Mouse (Mus musculus): ENCODE data around the gene Saysd1.

Gene Saysd1

DNA sequence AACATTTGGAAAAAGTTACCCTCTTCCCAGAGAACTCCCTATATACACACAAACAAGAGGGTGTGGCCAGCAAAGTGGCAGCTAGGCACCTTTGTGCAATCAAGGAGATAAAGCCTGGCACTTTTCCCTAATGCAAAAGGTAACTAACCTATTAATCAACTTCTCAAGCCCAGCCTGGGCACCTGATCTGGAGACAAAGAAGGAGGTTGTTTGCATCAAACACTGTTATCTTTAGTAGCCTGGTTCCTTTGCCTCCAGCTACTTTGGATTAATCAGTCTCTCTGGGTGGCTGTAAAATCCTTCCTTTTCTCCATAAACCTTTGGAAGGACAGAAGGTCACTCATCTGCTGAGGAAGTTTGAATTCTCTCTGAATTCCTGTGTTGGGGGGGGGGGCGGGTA lies 27.4 kb downstream of the Saysd1 start:
- no peak for DNase-seq (ENCODE audit: low spot score in 2 of 2)

GRCm38 (mm10) chr14:20106271-20106670 lies 32.1 kb downstream of the Saysd1 start:
- DNase-seq (ENCODE audit: low spot score in 2 of 2) = no peak

DNA sequence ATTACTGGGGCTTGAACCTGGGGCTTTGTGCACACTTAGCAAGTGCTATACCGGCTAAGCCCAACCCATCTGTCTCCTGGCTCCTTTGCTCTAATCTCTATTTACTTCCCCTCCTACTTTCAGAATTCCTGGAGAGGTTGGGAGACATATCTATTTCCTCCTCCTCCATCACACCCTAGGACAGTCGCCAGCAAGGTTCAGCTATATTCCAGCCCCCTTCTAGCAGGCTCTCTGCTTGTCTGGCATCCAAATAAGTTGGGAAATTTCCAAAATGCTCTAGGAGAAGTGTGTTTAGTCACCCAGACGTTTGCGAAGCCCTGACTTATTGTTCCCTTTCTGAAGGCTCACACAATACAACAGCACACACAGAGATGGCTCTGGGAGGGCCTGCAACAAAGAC lies 35.1 kb downstream of the Saysd1 start:
- DNase-seq (ENCODE audit: low spot score in 2 of 2) = no peak

DNA sequence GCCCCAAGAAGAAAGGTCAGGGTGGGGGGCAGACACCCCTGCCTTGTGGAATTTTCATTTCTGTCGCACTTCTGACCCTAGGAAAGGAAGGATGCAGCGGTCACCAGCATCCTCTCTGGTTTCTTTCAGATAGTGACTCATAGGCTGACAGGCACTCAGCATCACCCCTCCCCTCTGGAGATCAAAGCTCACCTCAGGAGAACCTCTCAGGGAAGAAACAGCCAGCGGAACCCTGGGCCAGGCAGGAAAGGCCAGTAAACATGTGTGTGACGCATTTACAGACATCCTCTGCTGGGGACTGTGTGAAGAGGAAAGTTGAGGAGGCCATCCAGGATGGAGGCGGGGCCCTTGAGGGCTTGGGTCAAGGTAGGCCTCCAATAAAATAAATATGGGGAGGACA lies 40.3 kb downstream of the Saysd1 start:
- DNase-seq (ENCODE audit: low spot score in 2 of 2) = no peak

DNA sequence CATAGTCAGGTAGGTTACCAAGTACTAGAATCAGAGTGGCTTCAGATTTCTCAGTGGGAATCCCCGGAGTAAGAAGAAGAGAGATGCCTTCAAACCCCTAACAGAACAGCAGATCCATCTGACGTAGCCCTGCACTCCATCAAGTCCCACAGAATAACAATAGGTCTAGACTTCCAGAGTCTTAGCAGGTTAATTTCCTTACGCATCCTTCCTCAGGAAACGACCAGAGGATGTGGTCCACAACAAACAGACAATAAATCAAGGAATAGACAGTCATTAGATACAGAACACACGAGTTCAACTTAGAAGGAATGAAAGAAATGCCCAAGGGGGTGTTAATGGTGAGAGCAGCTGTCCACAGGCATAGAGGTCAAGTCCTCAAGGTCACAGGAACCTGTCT lies 43.4 kb downstream of the Saysd1 start:
- no peak for DNase-seq (ENCODE audit: low spot score in 2 of 2)

GRCm38 (mm10) chr14:20093493-20093892 lies 44.8 kb downstream of the Saysd1 start:
- no peak for DNase-seq (ENCODE audit: low spot score in 2 of 2)

GRCm38 (mm10) chr14:20084335-20084734 lies 54.0 kb downstream of the Saysd1 start:
- DNase-seq (ENCODE audit: low spot score in 2 of 2) = no peak

DNA sequence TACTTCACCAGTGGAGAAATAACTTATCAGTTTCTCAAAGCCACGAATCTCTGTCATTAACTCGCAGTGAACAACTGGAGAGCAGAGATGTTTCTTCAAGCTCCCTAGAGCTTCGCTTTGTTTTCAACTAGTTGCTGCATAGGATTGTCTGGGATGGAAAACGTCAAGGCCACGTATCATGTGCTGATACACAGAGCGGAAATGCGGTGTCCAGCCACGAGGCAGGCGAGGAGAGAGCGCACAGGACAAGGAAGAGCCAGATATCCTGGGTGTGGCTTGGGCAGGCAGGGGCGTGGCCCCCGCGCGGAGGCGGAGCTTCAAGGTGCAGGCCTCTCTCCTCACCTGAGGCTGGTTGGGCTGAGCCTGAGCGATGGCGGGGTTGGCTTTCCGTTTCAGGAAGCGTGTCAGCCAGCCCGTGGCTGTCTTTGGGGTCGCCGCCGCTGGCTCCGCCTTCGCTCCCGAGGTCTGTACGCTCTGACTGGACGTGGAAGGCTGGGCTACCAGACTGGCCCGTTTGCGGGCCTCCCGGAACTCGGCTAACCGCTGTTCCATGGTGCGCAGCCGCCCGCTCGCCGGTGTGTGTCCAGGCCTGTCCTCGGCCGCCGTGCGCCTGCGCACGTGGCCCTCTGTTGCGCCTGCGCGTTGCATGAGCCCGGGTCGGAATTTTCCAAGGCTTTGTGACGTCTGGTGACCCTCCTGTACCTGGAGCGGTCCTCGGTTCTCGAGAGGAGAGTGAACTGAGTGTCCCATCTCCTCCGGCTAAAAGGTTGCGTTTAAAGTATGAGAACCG lies 55.6 kb downstream of the Saysd1 start:
- peak; percentile 90 to 95 for DNase-seq (ENCODE audit: low spot score in 2 of 2)

GRCm38 (mm10) chr14:20081937-20082533 lies 56.3 kb downstream of the Saysd1 start:
- DNase-seq (ENCODE audit: low spot score in 2 of 2) = no peak

DNA sequence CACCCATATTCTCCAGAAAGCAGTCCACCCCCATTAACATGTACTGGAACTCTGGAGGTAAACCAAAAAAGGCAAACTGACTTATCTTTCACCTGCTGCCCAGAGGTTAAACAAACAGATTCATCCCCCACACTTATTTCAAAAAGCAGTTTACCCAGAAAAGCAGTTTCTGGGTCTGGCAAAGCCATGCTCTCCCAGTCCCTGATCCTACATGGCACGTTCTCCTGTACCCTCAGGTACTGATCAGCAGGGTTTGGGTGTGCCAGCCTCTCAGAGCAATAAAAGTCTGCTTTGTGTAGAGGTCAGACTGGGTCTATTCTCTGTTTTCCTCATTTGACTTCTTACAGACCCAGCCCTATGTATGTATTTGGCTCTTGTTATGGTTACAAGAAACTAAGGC lies 57.2 kb downstream of the Saysd1 start:
- no peak for DNase-seq (ENCODE audit: low spot score in 2 of 2)

- no peak for DNase-seq (ENCODE audit: low spot score in 2 of 2)
These were observed 61.2 kb downstream of the Saysd1 start for GRCm38 (mm10) chr14:20077181-20077580.

DNA sequence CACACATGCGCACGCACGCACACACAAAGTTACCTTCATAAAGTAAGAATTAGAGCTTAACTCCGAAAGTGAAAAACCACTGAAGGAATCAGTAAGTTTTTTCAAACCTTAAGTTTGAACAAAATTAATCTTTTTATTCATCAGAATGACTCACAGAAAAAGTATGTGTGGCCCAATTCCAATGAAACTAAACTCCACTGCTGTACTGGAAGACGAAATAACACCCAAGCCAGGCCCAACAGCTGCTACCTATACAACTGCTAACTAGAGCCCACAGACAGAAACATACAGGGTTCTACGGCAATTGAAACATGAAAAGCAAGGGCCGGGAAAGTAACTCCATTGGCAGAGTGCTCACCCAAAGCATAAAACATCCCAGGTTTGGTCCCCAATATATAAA lies 62.8 kb downstream of the Saysd1 start:
- DNase-seq (ENCODE audit: low spot score in 2 of 2) = no peak

GRCm38 (mm10) chr14:20074759-20075158 lies 63.6 kb downstream of the Saysd1 start:
- no peak for DNase-seq (ENCODE audit: low spot score in 2 of 2)

DNA sequence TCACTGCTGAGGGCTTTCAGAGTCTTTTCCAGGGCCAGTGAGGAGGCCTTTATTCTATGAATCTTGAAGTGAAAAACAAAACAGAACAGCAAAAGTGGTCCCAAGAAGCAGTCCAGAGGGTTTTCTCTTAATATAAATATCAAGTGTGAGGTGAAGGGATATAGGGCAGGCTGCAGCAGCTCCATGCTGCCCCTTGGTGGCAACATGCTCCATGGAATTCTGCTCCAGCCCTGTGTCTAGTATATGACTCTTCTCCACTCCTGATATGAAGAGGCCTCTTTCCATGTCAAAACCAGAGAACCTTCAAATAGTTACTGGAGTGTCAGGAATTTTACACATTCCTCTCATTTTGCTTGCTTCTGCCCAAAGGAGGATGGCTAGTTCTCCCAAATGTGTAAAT lies 67.7 kb downstream of the Saysd1 start:
- no peak for DNase-seq (ENCODE audit: low spot score in 2 of 2)

DNA sequence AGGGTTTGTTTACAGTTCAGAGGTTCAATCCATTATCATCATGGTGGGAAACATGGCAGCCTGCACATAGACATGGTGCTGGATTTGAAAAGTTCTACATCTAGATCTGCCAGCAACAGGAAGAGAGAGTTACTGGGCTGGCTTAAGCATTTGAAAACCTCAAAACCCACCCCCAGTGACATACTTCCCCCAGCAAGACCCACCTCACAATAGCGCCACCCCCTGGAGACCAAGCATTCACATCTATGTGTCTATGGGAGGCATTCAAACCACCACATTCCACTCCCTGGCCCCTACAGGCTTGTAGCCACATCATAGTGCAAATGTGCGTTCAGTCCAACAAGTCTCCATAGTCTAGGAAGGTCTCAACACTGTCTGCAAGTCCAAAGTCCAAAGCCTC lies 70.0 kb downstream of the Saysd1 start:
- no peak for DNase-seq (ENCODE audit: low spot score in 2 of 2)

DNA sequence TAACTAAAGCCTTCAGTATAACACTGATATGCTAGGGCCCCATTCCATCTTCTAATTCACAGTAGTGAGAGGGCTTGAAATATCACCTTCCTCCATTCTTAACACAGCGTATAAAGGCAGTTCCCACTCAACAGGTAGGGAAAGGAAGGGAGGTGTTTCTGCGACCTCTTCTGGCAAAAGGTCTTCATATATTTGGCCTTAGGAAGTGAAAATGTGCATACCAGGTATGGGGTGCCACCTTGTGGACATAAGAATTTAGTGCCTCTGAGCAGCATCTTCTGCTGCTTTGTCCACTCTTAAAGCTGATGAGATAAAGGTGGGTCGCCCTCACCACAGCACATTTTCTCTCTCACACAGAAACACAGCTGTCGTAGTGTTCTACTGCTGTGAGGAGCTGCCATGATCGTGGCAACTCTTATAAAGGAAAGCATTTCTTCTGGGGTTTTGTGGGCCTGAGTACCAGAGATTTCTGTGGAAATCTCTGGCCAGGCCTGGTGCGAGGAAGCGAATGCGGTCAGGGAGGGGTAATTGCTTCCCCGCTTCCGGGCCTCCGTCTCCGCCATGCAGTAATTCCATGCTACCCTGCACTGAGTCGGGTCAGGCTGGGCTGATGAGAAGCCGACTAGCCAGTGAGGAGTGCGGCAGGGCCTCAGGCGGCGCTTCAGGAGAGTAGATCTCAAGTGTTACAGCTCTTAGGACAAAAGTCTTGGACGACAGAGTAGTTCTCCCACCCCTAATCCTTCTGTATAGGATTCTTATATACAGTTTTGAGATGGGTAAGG lies 70.8 kb downstream of the Saysd1 start:
- peak in 1 of 2 experiments; percentile 52 for DNase-seq (ENCODE audit: low spot score in 2 of 2)

DNA sequence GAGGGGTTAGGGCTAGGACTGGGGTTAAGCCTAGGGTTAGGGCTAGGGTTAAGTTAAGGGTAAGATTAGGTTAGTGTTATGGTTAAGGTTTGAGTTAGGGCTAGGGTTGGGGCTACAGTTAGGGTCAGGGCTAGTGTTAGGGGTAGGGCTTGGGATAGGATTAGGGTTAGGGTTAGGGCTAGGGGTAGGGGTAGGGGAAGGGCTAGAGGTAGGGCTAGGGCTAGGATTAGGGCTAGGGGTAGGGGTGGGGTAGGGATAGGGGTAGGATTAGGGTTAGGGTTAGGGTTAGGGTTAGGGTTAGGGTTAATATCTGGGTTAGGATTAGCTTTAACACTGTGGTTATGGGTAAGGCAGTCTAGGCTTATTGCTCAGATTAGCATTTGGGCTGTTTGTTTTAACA lies 73.6 kb downstream of the Saysd1 start:
- DNase-seq (ENCODE audit: low spot score in 2 of 2) = no peak

GRCm38 (mm10) chr14:20048481-20048835 lies 89.9 kb downstream of the Saysd1 start:
- no peak for DNase-seq (ENCODE audit: low spot score in 2 of 2)

DNA sequence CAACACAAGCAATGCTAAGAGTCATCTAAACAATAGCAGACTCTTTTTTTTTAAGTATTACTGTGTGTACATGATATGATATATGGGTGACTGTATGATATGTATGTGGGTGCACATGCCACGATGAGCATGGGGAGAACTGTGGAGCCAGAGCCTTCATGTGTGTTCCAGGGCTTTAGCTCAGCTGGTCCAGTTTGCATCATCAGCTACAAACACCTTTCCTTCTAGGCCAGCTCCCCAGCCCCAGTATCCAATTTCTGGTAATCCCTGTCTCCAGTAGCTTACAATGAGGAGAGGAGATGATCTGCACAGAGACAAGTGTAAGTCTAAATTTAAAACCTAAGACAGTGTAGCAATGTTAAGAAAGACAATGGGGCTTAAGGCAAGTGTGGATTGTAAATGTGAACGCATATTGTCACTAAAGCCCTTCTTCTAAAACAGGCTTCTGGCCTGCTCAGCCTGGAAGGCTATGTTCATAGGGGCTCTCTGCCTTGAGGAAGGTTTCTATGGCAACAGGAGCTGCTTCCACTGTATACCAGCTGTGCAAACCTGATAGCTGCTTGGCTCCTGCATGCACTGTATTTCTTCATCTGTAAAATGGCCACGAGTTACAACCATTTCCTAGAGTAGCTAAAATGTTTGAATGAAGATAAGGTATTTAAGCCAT lies 90.4 kb downstream of the Saysd1 start:
- no peak for DNase-seq (ENCODE audit: low spot score in 2 of 2)

GRCm38 (mm10) chr14:20047291-20047690 lies 91.0 kb downstream of the Saysd1 start:
- no peak for DNase-seq (ENCODE audit: low spot score in 2 of 2)

DNA sequence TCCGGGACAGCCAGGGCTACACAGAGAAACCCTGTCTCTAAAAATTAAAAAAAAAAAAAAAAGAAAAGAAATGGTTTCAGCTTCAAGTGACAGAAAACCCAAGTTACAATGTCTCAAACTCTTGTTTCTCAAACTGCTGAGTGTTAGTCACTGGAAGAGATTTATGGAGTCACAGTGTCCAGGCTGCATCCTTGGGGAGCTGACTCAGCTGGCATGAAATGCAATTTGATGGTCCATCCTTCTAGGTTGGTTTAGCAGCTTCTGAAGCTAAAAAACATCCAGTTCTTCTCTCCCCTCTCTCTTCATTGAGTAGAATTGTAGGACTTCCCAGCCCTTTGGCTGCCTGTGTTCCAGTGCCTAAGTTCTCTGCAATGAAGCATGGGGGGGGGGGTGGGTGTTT lies 94.3 kb downstream of the Saysd1 start:
- no peak for DNase-seq (ENCODE audit: low spot score in 2 of 2)

DNA sequence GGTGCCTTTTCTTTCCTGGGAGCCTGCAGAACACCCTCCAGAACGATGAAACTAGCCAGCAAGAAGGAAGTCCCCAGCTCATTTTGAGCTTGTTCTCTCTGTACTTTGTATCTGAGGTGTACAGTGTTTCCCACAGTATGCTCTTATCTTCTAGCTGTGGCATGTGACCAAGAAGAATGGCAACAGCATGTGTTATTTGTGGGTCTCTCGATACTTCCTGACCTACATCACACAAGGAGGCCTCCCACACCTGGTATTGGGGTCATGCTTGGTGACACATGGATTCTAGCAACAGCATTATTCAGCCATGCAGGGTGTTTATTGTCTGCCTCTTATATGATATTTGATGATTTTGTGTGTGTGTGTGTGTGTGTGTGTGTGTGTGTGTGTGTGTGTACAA lies 96.5 kb downstream of the Saysd1 start:
- DNase-seq (ENCODE audit: low spot score in 2 of 2) = no peak

Measured in urinary bladder, adult 18-20 months (tissue).